Mouse (Mus musculus): ENCODE results near the gene Depdc7. TPM values are rescaled to one million over a fixed set of nuclear protein-coding genes. Genes with fewer than 3 reads are reported as not detected.

Gene Depdc7
- total RNA-seq, 1 experiment from 2014 or later, result 3.1 TPM

- no peak for ATAC-seq (replicated peaks; ENCODE audit: insufficient number of reproducible peaks, low FRiP score, low TSS enrichment, poor library complexity, severe bottlenecking)
Observed at GRCm38 (mm10) chr2:104717827-104718226, 24.9 kb downstream of the Depdc7 start.

- ATAC-seq (replicated peaks; ENCODE audit: insufficient number of reproducible peaks, low FRiP score, low TSS enrichment, poor library complexity, severe bottlenecking), result no peak
Observed at GRCm38 (mm10) chr2:104717231-104717735, 25.4 kb downstream of the Depdc7 start.

GRCm38 (mm10) chr2:104716279-104716678 is 26.4 kb downstream of the Depdc7 start, which contains the start of gene Pin1rt1:
TSS of gene Pin1rt1 (minus strand) at chr2:104716379.
- no peak for ATAC-seq (replicated peaks; ENCODE audit: insufficient number of reproducible peaks, low FRiP score, low TSS enrichment, poor library complexity, severe bottlenecking)

- no peak for ATAC-seq (replicated peaks; ENCODE audit: insufficient number of reproducible peaks, low FRiP score, low TSS enrichment, poor library complexity, severe bottlenecking)
Observed at GRCm38 (mm10) chr2:104714254-104714691, 28.4 kb downstream of the Depdc7 start.

GRCm38 (mm10) chr2:104712486-104712809 is 30.2 kb downstream of the Depdc7 start:
- ATAC-seq (replicated peaks; ENCODE audit: insufficient number of reproducible peaks, low FRiP score, low TSS enrichment, poor library complexity, severe bottlenecking), result no peak

GRCm38 (mm10) chr2:104711585-104712485 is 30.8 kb downstream of the Depdc7 start, which contains the start of gene Tcp11l1:
TSS of gene Tcp11l1 (minus strand) at chr2:104712169.
- peak; percentile 50 for ATAC-seq (replicated peaks; ENCODE audit: insufficient number of reproducible peaks, low FRiP score, low TSS enrichment, poor library complexity, severe bottlenecking)

- ATAC-seq (replicated peaks; ENCODE audit: insufficient number of reproducible peaks, low FRiP score, low TSS enrichment, poor library complexity, severe bottlenecking), result no peak
Observed at GRCm38 (mm10) chr2:104710670-104711370, 31.9 kb downstream of the Depdc7 start.

- no peak for ATAC-seq (replicated peaks; ENCODE audit: insufficient number of reproducible peaks, low FRiP score, low TSS enrichment, poor library complexity, severe bottlenecking)
Observed at GRCm38 (mm10) chr2:104709786-104710337, 32.8 kb downstream of the Depdc7 start.

- no peak for ATAC-seq (replicated peaks; ENCODE audit: insufficient number of reproducible peaks, low FRiP score, low TSS enrichment, poor library complexity, severe bottlenecking)
Observed at GRCm38 (mm10) chr2:104704355-104704754, 38.3 kb downstream of the Depdc7 start.

GRCm38 (mm10) chr2:104703158-104703557 is 39.5 kb downstream of the Depdc7 start:
- no peak for ATAC-seq (replicated peaks; ENCODE audit: insufficient number of reproducible peaks, low FRiP score, low TSS enrichment, poor library complexity, severe bottlenecking)

GRCm38 (mm10) chr2:104699659-104700058 is 43.0 kb downstream of the Depdc7 start:
- no peak for ATAC-seq (replicated peaks; ENCODE audit: insufficient number of reproducible peaks, low FRiP score, low TSS enrichment, poor library complexity, severe bottlenecking)

GRCm38 (mm10) chr2:104692551-104692950 is 50.1 kb downstream of the Depdc7 start:
- no peak for ATAC-seq (replicated peaks; ENCODE audit: insufficient number of reproducible peaks, low FRiP score, low TSS enrichment, poor library complexity, severe bottlenecking)

GRCm38 (mm10) chr2:104690720-104691119 is 52.0 kb downstream of the Depdc7 start:
- peak; percentile 59; the same call in 1 of the 2 replicates for ATAC-seq (replicated peaks; ENCODE audit: insufficient number of reproducible peaks, low FRiP score, low TSS enrichment, poor library complexity, severe bottlenecking)

GRCm38 (mm10) chr2:104688724-104689123 is 54.0 kb downstream of the Depdc7 start:
- ATAC-seq (replicated peaks; ENCODE audit: insufficient number of reproducible peaks, low FRiP score, low TSS enrichment, poor library complexity, severe bottlenecking), result no peak

- ATAC-seq (replicated peaks; ENCODE audit: insufficient number of reproducible peaks, low FRiP score, low TSS enrichment, poor library complexity, severe bottlenecking), result no peak
Observed at GRCm38 (mm10) chr2:104688321-104688720, 54.4 kb downstream of the Depdc7 start.

GRCm38 (mm10) chr2:104687261-104687660 is 55.4 kb downstream of the Depdc7 start:
- peak; percentile 69 for ATAC-seq (replicated peaks; ENCODE audit: insufficient number of reproducible peaks, low FRiP score, low TSS enrichment, poor library complexity, severe bottlenecking)

- peak; percentile 64 for ATAC-seq (replicated peaks; ENCODE audit: insufficient number of reproducible peaks, low FRiP score, low TSS enrichment, poor library complexity, severe bottlenecking)
Observed at GRCm38 (mm10) chr2:104685418-104685817, 57.3 kb downstream of the Depdc7 start.

- no peak for ATAC-seq (replicated peaks; ENCODE audit: insufficient number of reproducible peaks, low FRiP score, low TSS enrichment, poor library complexity, severe bottlenecking)
Observed at GRCm38 (mm10) chr2:104684771-104685170, 57.9 kb downstream of the Depdc7 start.

GRCm38 (mm10) chr2:104677326-104677725 is 65.4 kb downstream of the Depdc7 start:
- no peak for ATAC-seq (replicated peaks; ENCODE audit: insufficient number of reproducible peaks, low FRiP score, low TSS enrichment, poor library complexity, severe bottlenecking)

Data from monocyte, adult 5-6 weeks (primary cell).